Mouse (Mus musculus): ENCODE results near the gene Ankrd12. TPM values are rescaled to one million over a fixed set of nuclear protein-coding genes. Genes with fewer than 3 reads are reported as not detected.

The Ankrd12 gene
- polyA plus RNA-seq, 1 experiment: 10.5 TPM

DNA sequence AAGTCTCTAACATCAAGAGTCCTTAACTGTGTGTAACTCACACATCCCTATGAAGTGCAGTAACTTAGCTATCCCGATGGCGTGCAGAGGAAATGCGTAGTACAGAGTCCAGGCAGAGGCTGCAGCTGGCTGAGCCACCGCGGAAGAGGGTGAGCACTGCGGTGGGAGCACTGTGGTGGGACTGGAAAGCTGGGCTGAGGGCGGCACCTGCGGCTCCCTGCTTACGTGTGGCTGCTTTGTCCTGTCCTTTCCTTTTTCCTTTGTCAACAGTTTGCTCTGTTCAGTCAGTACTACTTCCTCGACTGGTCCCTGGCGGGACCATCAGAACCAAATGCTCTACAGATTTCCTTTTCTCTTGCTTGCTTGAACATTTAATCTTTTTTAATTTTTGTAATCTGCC lies 109.1 kb downstream of the Ankrd12 start:
- no peak overlapping the region for H3K4me3 ChIP-seq (ENCODE audit: insufficient read depth, low read depth, low read length)
- no peaks in the 10 kb centered on the region for H3K4me1 ChIP-seq (ENCODE audit: control insufficient read depth, insufficient read depth, insufficient read length, low read length)

DNA sequence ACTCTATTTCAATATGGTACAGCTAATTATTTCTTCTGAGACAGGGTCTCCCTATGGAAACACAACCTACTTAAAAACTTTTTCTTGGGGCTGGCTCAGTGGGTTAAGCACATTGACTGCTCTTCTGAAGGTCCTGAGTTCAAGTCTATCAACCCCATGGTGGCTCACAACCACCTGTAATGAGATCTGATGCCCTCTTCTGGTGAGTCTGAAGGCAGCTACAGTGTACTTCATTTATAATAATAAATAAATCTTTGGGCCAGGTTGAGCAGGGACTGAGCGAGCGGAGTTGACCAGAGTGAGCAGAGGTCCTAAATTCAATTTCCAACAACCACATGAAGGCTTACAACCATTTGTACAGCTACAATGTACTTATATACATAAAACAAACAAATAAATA lies 114.6 kb downstream of the Ankrd12 start:
- Histone ChIP-seq H3K4me3 (ENCODE audit: insufficient read depth, low read depth, low read length) (no peak overlapping the region), H3K4me1 (ENCODE audit: control insufficient read depth, insufficient read depth, insufficient read length, low read length) (no peaks in the 10 kb centered on the region), H3K27ac (replicated peaks; ENCODE audit: low read depth, low read length) (no peak overlapping the region)

More for the DNA sequence above, 109.1 kb downstream of the Ankrd12 start:
- H3K27ac ChIP-seq (replicated peaks; ENCODE audit: low read depth, low read length): no peak overlapping the region

DNA sequence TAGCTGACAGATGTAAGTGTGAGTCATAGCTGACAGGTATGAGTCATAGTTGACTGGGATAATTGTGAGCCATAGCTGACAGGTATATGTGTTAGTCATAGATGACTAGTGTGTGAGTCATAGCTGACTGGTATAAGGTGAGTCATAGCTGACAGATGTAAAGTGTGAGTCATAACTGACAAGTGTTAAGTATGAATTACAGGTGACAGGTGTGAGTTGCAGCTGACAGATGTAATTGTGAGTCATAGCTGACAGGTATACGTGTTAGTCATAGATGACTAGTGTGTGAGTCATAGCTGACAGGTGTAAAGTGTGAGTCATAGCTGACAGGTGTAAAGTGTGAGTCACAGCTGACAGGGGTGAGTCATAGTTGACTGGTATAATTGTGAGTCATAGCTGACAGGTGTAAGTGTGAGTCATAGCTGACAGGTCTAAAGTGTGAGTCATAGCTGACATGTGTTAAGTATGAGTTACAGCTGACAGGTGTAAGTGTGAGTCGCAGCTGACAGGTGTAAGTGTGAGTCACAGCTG lies 115.2 kb downstream of the Ankrd12 start:
- no peak overlapping the region for H3K4me3 ChIP-seq (ENCODE audit: insufficient read depth, low read depth, low read length)
- no peak overlapping the region for H3K27ac ChIP-seq (replicated peaks; ENCODE audit: low read depth, low read length)
- no peaks in the 10 kb centered on the region; the same call in 1 of the 2 replicates for H3K4me1 ChIP-seq (ENCODE audit: control insufficient read depth, insufficient read depth, insufficient read length, low read length)

DNA sequence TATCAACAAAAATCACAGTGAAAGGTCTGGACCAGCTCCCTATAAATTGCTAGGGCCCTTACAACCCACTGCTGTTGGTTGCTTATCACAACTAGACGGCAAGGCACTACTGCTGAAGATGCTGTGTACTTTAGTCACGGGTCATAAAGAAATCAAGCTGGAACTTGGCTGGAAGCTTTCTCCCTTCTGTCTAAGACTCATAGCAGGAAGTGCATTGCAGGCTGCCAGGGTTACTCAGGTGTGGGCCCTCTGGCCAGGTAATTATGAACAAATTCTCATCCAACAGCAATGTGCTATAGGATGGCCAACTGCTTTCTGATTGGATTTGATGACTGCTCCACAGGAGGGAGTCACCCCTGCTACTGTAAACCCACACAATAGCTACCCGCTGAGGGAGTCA lies 117.9 kb downstream of the Ankrd12 start:
- Histone ChIP-seq H3K27ac (replicated peaks; ENCODE audit: low read depth, low read length) (no peak overlapping the region), H3K4me3 (ENCODE audit: insufficient read depth, low read depth, low read length) (no peak overlapping the region)

DNA sequence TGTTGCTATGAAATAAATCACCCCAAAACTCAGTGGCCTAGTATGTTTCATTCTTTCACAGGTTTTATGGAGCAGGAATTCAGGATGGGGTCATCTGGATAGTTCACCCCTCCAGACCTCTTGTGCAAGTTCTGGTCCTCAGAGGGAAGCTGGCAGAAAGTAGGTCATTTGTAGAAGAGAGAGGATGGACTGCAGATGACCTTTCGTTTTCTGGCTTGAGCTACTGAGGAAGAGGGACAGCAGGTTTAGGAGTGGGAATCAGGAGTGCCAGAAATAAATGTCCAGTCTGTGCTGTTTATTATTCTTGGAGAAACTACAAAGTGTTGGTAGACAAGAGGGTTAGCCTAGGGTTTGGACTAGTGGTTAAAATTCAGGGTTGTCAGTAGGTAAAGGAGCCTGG lies 118.5 kb downstream of the Ankrd12 start:
- H3K4me1 ChIP-seq (ENCODE audit: control insufficient read depth, insufficient read depth, insufficient read length, low read length): no peaks in the 10 kb centered on the region; the same call in 1 of the 2 replicates
- H3K4me3 ChIP-seq (ENCODE audit: insufficient read depth, low read depth, low read length): no peak overlapping the region
- H3K27ac ChIP-seq (replicated peaks; ENCODE audit: low read depth, low read length): no peak overlapping the region

More for the DNA sequence above, 117.9 kb downstream of the Ankrd12 start:
- no peaks in the 10 kb centered on the region; the same call in 1 of the 2 replicates for H3K4me1 ChIP-seq (ENCODE audit: control insufficient read depth, insufficient read depth, insufficient read length, low read length)

DNA sequence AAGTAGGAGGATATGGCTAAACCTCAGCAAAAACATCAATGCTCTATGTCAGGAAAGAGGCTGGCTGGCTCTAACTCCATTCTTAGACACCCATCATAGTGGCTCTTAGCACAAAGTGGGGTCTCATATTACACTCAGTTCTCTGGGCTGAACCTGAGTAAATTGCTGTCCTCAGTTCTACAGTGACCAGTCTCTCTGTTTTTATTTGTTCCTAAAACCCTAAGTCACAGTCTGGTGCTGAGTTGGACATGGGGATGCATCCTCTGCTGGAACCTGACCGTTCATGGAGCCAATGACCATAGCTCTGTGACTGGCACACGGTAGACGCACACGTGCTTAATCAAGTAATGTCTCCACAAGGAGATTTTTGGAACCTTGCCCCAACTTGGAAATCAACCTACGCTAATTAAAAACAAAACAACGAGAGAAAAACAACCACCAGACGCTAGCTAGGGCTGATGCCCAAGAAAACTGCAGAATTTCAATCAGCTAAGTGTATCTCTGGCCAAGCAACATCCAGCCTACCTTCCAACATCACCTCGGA lies 119.0 kb downstream of the Ankrd12 start:
- no peak overlapping the region for H3K27ac ChIP-seq (replicated peaks; ENCODE audit: low read depth, low read length)
- H3K4me3 ChIP-seq (ENCODE audit: insufficient read depth, low read depth, low read length): no peak overlapping the region
- H3K4me1 ChIP-seq (ENCODE audit: control insufficient read depth, insufficient read depth, insufficient read length, low read length): no peaks in the 10 kb centered on the region; the same call in 1 of the 2 replicates

DNA sequence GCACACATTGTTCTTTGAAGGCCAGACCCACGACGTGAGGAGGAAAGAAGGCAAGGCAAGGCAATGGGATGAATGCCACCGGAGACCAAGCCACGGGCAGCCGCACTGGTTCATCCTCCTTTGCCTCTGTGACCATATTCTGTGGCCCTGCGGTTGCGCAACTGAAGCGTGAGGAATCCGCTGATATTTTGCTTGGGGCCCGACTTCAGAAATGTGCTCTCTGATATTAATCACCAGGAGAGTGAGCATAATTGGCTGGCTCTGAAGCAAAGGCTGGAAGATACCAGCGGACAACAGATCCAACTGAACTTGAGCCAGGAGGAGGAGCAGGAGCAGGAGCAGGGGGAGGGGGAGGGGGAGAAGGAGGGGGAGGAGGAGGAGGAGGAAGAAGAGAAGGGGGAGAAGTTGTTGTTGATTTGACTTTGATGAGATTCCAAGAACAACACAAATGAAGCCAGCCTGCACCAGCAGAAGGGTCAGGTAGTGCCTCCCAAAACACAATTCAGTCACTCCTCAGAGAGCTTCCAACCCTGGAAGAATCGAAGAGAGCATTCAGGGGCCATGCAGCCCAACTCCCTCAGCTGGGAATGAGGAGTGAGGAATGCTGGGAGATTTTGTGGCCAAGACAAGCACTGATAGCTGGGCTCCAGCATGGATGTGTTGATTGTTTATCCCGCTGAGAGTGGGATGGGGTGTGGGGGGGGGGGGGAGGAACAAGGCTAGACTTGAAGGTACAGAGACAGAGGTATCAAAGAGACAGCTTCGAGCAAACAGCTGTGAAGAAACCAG lies 119.7 kb downstream of the Ankrd12 start:
- H3K27ac ChIP-seq (replicated peaks; ENCODE audit: low read depth, low read length): no peak overlapping the region

DNA sequence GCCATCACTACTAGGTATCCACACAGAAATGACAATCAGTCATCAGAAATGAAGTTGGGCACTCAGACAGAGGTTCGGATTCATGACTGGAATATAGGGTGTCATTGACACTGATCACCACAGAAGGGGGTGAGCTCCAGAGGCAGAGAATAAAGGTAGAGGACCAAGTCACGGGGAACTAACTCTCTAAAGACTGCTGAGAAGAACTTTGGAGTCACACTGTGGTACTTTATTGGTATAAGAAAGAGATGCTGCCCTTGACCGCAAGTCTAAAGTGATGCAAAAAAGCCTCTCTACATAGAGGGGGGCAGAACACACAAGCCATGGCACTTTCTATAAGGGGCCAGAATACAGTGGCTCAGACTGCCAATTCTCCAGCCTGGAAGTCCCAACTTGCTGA lies 120.7 kb downstream of the Ankrd12 start:
- Histone ChIP-seq H3K4me3 (ENCODE audit: insufficient read depth, low read depth, low read length) (no peak overlapping the region), H3K27ac (replicated peaks; ENCODE audit: low read depth, low read length) (no peak overlapping the region), H3K4me1 (ENCODE audit: control insufficient read depth, insufficient read depth, insufficient read length, low read length) (no peaks in the 10 kb centered on the region; the same call in 1 of the 2 replicates)

More for the DNA sequence above, 119.7 kb downstream of the Ankrd12 start:
- Histone ChIP-seq H3K4me3 (ENCODE audit: insufficient read depth, low read depth, low read length) (no peak overlapping the region), H3K4me1 (ENCODE audit: control insufficient read depth, insufficient read depth, insufficient read length, low read length) (no peaks in the 10 kb centered on the region; the same call in 1 of the 2 replicates)

DNA sequence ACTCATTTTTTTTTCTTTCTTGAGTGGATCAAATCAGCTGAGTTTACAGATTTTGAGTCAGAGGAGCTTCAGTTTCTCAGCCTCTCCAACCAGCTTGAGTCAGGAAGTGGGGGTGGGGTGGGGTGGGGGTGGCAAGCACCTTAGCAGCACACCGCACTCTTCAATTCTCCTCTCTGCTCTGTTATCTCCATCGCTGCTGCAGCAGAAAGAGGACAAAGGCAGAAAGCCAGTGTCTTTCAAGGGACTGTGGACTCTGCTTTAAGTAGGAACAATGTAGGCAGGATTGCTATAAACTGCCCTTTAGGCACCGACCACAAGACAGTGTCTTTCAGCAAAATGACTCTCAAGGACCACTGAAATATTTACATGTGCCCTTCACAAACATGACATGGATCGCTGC lies 122.9 kb downstream of the Ankrd12 start:
- H3K4me3 ChIP-seq (ENCODE audit: insufficient read depth, low read depth, low read length): no peak overlapping the region
- no peaks in the 10 kb centered on the region; the same call in 1 of the 2 replicates for H3K4me1 ChIP-seq (ENCODE audit: control insufficient read depth, insufficient read depth, insufficient read length, low read length)
- H3K27ac ChIP-seq (replicated peaks; ENCODE audit: low read depth, low read length): no peak overlapping the region

DNA sequence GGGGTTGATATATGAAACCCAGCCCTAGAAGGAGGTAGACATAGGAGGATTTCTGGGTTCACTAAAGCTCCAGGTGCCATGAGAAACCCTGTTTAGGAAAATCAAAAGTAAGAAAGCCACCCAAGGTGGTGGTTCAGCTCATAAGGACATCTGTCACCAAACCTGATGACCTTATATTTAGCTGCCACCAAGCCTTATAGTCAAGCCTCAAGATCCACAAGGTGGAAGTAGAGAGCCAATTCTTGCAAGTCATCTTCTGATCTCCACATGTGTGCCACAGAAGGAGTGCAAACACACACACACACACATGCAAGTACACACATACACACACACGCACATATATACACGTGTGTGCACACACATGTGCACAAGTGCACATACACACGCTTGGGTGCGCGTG lies 124.8 kb downstream of the Ankrd12 start:
- Histone ChIP-seq H3K4me3 (ENCODE audit: insufficient read depth, low read depth, low read length) (no peak overlapping the region), H3K27ac (replicated peaks; ENCODE audit: low read depth, low read length) (no peak overlapping the region), H3K4me1 (ENCODE audit: control insufficient read depth, insufficient read depth, insufficient read length, low read length) (no peaks in the 10 kb centered on the region; the same call in 1 of the 2 replicates)

DNA sequence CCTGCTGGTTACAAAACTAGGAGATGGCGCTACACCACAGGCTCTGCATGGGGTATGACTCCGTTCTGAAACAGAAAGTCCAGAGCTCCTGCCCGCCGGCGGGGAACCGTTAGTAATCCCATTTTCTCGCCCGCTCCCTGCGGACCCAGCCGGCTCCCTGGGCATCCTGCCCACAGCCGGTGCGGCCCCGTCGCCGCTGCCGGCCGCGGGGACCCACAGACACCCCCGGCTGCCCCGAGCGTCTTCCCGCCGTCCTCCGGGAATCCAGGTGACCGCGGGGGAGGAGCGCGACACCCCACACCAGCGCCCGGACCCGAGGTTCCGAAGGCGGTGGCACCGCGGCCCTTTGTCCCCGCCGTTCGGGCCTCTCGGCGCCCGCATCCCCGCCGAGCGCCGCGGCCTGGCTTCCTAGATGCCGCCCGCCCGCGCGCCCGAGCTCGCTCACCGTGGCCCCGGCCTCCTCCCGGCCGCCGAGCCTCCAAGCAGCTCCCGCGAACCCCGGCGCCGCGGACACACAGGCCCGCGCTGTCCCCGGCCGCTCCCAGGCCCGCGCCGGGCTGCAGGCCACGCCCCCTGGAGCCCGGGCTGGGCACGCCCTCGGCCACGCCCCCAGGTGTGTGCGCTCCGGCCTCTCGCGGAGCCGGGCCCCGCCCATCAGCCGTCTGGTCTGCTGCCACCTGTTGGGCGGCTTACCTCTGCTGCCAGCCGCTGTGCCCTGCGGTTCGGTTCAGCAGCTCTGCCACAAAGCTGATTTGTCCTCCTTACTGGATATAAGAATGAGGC lies 126.1 kb downstream of the Ankrd12 start, which contains the start of gene Twsg1:
Twsg1 (minus strand) TSS at position 605 of the 783 bp plus-strand sequence.
- Histone ChIP-seq H3K27ac (replicated peaks; ENCODE audit: low read depth, low read length) (no peak within 1 kb of the TSS; the same call in 1 of the 2 replicates), H3K4me3 (ENCODE audit: insufficient read depth, low read depth, low read length) (peak within 1 kb of the TSS; percentile 89), H3K4me1 (ENCODE audit: control insufficient read depth, insufficient read depth, insufficient read length, low read length) (no peaks in the 10 kb centered on the region)

DNA sequence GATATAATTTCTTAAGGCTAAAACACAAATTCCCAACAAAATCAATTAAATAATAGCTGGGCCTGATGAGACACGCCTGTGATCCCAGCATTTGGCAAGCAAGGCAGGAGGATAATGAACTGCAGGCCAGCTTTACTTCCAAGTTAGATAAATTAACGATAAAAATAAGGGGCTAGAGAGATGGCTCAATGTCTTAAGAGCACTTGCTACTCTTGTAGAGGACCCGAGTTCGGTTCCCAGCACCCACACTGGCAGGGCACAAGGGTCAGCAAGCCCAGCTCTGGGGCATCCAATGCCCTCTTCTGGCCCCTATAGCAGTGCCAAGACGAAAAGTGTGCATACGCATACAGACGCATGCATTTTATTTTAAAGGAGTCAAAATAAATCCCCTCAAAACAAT lies 126.7 kb downstream of the Ankrd12 start:
- H3K27ac ChIP-seq (replicated peaks; ENCODE audit: low read depth, low read length): no peak overlapping the region
- no peaks in the 10 kb centered on the region for H3K4me1 ChIP-seq (ENCODE audit: control insufficient read depth, insufficient read depth, insufficient read length, low read length)
- H3K4me3 ChIP-seq (ENCODE audit: insufficient read depth, low read depth, low read length): peak overlapping the region; percentile 89

DNA sequence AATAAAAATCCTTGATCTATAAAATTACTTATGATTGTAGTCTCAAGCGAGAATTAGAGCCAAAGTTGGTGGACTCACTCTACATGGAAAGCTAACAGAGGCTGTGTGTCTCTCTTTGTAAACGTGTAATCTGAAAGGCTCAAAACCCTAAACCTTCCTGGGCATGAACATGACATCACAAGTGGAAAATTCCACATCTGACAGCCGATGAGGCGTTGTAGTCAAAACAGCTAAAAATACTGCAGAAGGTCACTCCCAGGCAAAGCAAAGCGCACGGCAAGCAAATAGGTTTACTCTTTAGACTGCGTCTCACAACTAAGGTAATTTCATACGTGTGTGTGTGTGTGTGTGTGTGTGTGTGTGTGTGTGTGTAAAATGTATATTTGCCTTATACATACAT lies 129.6 kb downstream of the Ankrd12 start:
- no peak overlapping the region for H3K27ac ChIP-seq (replicated peaks; ENCODE audit: low read depth, low read length)
- H3K4me3 ChIP-seq (ENCODE audit: insufficient read depth, low read depth, low read length): no peak overlapping the region
- H3K4me1 ChIP-seq (ENCODE audit: control insufficient read depth, insufficient read depth, insufficient read length, low read length): no peaks in the 10 kb centered on the region

DNA sequence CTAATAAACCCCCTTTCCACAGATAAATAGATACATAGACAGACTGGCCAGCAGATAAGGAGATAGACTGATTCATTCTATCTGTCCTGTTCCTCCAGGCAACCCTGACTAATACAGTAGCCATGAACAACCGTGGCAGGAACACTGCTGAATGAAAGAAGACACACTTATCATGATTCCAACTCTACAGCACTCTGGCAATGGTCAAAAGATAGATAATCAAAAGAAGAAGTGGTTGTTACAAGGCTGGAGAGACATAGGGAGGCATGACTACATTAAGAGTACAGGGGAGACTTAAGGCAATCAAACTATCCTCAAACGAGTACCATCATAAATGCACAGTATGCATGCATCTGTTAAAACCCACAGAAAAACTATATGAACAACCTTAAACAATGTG lies 131.5 kb downstream of the Ankrd12 start:
- Histone ChIP-seq H3K4me1 (ENCODE audit: control insufficient read depth, insufficient read depth, insufficient read length, low read length) (no peaks in the 10 kb centered on the region), H3K27ac (replicated peaks; ENCODE audit: low read depth, low read length) (no peak overlapping the region), H3K4me3 (ENCODE audit: insufficient read depth, low read depth, low read length) (no peak overlapping the region)

DNA sequence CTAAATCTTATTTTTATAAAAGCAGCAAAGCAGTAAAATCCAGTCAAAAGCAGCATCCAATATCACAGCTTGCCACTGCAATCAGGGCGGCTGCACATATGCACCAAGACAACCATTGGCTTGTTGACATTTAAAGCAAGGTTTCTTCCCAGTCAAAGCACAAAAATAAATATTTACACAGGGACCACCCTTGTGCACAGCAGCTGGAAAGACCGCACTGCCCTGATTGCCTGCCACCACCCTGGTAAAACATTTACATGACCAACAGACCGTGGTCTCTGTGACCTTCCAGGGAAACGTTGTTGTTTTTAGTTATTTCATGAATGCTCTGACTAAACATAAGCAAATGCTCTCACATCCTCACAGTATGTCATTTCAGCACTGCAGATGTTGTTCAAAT lies 134.5 kb downstream of the Ankrd12 start:
- Histone ChIP-seq H3K4me1 (ENCODE audit: control insufficient read depth, insufficient read depth, insufficient read length, low read length) (peaks cover 4% of the 10 kb centered on the region), H3K27ac (replicated peaks; ENCODE audit: low read depth, low read length) (no peak overlapping the region), H3K4me3 (ENCODE audit: insufficient read depth, low read depth, low read length) (no peak overlapping the region)

All from brown adipose tissue, adult 24 weeks (tissue).